Mouse (Mus musculus): Measurements from ENCODE around the gene Srgap3.

The Srgap3 gene

DNA sequence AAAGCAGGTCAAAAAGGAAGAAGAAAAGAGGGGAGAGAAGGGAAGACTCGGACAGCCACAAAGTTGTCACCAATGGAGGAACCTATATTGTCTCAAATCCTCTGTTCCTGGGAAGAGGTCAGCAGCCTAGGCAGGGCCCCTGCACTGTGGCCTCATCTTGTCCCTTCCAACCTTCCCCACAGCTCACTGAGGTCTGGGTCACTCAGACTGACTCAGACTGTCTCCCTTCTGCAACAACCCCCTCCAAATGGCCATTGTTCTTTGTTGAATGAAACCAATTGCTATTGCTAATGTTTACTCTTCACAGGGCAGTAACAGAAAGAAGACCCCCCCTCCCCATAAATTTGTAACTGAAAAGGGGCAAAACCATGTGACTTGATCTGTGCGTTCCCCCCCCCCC is 2.2 kb upstream of the Srgap3 start:
- no peak for DNase-seq

DNA sequence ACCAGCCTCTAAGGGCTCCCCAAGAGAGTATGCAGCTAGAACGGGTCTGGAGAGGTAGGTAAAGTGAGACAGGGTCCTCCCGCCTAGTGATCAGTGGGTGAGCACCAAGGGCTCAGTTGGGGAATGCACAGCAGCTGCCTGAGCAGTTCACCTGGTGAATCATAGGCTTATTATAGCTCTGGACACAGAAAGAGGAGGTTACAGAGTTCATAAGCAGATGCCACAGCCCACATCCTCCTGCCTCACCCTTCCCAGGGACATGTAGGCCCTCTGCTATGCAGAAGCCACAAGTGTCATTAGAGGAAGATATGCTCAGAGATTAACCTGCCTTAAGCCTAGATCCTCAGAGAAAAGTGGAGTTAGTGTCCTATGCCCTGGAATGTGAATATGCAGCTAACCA is 1.4 kb upstream of the Srgap3 start:
- DNase-seq, result peak; percentile 30

DNA sequence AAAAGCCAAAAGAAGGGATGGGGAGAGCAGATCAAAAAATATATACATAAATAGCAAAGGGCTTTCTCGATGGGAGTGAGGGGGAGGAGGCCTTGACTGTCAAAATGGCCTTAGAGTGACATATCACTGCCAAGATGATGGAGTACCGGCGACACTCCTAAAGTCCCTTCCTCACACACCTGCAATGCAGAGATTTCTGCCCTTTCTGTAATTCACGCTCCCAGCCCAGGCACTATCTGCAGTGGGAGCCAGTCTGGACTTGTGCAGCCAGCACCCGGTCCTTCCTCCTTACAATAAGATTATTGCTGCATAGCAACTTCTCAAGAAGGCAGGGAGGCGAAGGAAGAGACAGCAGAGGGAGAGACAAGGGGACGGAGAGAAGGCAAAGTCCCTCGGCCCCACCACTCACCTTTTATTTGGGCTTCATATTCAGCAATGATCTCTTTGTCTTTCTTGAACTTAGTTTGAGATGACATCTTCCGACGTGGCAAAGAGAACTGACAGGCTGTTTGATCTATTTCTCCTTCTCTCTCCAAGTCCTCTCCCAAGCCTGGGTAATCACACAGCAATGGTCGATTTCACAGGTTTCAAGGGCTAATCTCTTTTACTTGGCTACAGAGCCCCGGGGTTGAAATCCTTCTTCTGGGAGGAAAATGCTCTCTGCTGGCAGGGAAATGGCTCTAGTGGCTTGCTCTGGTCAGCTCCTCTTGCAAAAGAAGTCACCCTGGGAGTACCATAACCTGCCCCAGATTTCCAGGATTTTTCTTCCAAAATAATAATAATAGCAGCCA is 850 bp downstream of the Srgap3 start:
- DNase-seq, result peak; percentile 69

DNA sequence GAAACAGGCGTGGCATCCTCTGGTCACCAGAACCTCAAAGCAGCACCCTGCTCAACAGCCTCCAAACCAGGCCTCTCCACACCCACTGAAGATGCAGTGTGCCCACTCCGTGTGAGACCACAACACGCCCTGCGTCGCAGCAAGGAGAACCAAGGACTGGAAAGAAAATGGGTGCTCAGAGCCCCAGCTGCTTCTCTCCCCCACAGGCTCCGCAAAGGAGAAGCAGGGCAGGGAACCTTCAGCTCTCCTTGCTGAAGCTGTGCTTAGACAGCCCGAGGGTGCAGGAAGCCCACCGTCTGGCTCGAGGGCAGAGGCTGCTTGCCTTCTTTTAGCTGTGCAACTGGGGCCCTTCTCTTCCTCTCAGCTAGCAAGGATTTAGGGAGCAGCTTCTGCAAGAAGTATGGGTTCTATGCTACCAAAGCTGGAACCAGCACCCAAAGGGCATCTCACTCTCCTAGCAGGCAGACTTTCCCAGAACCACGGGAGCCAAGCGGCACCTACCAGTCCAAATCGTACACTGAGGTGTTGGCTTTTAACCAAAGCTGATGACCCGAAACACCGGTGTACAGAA is 1.8 kb downstream of the Srgap3 start:
- peak; percentile 73 for DNase-seq

DNA sequence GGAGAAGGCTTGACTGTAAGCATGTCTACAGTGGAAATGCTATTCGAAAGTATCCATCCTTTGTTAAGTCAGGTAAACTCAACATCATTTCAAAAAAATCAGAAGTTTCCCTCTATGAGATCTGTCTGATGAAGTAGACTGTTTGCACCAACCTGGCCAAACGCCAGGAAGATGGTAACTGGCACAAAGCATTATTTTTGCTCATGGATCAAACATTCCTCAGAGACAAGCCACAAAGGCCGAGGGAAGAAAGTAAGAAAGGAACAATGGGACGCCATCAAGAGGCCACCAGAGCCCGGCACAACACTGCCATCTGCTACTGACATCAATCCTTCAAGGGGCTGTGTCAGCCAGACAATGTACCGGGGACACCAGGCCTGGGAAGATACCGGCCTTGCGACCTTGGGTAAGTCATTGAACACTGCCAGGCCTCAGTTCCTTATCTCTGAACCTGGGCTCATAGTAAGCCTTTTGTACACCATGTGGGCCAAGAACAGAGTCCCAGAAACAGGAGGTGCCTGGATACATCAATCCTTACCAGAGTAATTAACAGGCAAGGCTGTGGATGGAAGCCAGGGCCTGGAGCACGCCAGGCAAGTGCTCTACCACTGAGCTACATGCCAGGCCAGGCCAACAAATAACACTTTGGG is 3.3 kb downstream of the Srgap3 start:
- peak; percentile 84 for DNase-seq

DNA sequence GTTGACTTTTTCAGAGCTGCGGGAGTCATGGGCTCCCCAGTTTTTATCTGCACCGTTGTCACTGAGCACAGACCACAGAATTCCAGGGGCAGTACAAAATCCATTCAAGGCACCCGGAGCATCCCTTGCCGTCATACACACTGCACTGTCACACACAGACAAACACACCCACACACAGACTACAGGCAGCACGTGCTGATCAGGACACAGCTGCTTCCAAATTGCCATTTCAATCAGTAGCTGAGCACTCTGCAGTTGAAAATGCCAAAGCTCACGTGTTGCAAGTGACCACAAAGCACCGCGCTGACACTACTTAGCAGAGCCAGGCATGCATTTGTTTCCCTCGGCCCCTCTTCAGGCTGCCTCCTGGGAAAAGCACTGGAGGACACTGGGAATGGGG is 7.8 kb downstream of the Srgap3 start:
- no peak for DNase-seq

DNA sequence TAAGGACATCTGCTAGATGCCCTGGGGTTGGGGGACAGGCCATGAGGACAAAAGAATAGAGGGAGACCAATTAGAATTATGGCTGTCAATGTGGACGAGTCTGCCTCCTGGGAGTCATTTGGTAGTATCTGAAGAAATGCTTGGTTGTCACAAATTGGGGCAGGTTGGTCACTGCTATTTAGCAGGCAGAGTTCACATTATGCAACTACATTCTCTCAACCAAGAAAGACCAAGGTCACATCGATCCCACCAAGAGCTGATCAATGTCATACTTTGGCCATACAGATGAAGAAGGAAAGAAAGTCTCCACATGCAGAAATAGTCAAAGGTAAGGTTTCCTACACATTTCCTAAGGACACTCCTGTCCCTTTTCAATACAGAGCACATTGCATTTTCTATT is 9.3 kb downstream of the Srgap3 start:
- no peak for DNase-seq

DNA sequence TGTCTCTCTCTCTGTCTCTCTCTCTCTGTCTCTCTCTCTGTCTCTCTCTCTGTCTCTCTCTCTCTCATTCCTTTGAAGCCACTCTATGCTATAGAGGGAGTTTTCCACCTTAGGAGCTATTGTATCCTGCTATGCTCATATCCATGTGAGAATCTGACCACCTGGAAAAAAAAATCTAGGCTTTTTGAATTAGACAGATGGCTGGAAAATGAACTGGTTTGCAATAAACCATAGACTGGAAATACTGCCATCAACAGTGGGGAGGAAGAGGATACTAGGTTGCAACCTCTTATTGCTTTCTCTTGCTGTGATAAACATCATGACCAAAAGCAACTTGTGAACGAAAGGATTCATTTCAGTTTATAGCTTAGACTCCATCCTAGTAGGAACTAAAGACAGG is 12.6 kb downstream of the Srgap3 start:
- no peak for DNase-seq

DNA sequence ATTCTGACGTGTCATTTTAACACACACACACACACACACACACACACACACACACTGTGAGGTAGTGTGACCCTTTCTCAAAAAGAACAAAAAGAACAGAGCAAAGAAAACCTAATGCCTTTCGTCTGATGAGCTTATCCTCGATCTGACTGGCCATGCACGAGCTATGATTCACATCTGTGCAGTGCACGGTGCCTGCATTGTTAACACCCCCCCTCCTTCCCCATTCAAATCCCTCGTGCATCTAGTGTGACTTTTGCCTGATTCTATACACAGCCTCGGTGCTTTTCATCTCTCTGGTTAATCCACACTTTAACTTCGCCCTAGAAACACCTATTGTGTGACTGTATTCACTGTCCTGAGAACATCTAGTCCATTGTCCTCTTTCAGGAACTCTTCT is 14.5 kb downstream of the Srgap3 start:
- no peak for DNase-seq

DNA sequence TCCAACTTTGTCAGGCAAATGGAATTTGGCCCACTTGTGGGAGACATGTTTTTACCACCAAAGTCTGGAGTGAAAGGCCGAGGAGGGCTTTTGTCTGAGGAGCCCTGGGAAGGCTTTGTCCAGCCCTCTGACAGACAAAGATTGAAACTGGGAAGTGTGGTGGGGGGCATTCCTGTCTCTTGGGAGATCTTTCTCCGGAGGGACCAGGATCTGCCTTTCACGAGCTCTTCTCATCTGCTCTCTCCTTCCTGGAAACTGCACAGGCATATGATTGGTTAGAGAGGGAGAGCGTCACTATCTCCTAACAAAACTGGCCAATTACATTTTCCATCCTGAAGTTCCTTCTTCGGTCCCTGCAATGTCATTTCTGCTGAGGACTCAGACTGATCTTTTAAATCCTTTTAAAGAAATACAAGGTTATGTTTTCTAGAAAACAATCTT is 17.0 kb downstream of the Srgap3 start:
- no peak for DNase-seq

DNA sequence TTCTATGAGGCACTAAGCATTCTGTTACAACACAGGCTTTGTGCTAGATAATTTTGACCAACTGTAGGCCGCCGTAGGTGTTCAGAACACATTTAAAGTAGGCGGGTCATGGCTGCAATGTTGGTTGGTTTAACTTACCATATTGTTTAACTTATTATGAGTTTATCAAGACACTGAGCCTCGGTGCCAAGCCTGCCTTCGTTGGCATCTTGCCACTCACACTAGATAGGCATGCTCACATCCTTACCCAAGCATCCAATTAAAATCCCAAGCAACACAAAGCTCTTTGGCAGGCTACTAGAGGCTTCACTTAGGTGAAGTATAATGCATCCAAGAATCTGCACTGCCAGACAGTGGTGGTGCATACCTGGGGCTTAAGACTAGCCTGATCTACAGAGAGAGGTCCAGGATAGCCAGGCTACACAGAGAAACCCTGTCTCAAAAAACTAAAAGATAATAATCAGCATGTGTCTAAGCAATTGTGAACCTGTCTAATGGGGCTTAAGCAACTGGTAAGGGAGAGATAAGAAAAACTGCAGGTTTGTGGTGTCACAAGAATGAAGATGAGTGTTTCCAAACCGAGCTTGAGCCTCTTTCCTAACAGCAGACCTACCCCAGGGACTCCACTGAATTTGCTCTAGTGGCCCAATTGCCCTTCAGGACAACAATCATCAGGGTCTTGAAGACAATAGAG is 17.6 kb downstream of the Srgap3 start:
- DNase-seq, result no peak

DNA sequence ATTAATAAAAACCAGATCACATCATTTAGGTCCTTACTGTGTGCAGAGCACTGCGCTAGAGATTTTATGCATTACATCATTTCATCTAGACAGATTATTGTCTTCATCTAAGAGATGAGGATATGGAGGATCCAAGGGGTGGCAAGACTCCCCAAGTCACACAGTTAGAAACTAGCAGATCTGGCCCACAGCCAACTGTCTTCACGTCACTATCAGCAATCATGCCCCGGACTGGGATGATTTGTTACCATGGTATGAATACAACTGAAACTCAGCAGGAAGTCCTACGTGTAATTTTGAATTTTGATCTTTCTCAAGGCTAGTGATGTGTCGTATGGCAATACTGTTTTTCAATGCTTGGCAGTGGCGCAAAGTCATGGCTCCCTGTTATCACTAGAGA is 18.2 kb downstream of the Srgap3 start:
- no peak for DNase-seq

DNA sequence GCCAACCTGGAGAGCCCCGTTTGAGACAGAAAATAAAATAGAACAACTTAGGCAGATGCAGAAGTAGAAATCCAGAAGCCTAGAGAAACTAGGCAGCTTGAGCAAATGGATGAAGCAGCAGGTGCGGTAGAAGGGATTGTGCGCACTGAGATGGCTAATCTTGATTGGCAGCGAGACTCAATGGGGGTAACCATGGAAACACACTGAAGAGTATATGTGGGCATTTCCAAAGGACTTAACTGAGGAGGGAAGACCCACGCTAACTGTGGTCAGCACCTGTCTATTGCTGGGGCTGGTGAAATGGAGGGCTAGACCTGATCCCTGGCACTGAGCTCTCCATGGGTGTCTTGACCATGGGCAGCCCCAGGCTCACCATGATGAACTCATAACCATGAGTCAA is 19.7 kb downstream of the Srgap3 start:
- DNase-seq, result no peak

DNA sequence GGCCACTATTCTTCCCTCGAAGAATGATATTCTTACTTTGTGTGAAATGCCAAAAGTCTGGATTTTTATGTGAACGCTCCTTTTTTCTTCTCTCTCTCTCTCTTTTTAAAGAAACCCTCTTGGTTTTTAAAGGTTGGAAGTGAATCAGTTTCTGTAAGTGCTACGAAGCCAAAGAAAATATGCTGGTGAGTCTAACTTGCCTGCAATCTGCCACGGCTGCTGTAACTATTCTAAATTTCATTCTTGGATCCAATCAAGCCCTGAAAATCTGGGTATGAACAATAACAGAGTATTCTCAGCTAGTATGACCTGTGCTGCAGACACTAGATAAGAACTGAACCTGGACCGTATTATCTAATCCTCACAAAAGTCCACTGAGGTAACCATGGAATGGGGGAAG is 21.1 kb downstream of the Srgap3 start:
- no peak for DNase-seq

DNA sequence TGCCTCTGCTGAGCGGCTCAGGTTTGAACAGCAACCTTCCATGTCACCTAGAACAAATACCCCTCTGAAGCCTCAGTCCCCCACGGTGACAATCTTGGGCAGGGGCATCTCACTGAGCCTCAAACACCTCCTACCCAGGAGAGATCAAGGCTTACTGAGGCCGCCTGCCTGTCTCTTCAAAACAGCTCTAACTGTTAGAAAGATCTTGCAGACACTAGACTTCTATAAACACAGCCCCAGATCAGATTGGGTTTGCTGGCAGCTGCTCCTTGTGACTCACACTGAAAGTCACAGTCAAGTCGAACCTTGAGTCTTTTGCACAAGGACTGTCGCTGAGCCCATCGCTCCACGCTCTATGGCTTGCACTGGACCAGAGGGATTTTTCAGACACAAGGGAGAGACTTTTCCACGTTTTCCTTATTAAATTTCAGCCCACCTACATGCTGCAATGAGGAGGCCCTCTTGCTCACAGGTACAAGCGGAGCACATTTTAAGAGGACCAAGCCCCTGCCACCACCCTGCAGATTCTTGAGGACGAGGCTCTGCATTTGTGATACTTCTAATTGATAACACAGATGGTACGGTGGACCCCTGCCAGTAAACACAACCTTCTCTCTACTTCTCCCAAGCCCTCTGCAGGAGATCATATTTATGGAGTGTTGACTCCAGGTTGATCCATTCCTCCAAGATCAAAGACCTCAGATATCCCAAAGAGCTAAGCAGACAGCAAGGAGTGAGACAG is 21.7 kb downstream of the Srgap3 start:
- peak; percentile 65 for DNase-seq

DNA sequence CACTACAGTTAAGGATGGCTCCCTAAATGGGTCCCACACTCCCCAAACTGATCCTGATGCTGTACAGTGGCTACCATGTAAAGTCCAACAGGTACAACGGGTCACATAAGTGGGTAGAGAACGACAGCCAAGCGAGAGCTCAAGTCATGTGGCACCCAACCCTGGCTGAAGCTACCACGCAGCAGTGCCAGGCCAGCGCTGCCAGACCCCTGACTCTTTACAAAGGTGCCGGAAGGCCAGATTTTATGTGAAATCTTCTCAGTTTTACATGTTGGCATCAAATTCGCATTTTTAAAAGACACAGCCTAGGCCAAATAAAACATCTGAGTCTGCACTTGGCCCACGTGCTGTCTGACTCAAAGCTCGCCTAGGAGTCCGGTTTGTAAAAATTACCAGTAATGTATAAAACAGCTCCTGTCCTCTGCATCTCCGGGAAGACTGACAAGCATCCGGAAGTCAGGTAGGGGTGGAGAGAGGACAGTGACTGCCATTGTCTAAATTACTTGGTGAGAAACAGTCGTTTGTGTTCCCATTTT is 22.4 kb downstream of the Srgap3 start:
- no peak for DNase-seq

DNA sequence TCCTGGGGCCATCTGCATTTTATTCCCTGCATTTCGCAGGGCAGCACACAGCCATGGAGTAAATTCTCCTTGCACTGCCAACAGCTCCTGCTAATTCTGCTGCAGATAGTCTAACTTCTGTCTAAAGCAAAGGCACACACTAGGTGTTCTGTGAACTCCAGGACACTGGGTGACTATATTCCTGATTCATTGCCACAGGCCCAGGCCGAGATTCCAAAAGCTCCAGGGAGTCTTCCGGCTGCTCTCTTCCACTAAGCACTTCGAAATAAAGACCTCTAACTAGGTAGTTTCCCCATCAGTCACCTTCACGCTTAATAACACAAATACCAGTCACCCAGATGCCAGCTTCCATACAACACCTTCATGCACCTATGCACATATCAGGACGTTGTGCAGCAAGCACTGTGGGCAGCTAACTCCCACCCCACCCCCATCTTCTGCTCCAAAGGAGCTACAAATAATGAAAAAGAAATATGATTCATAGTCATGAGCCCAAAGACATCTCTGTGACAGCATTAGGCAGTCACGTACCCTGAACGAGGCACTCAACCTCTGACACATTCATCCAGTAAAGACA is 26.4 kb downstream of the Srgap3 start:
- DNase-seq, result no peak

DNA sequence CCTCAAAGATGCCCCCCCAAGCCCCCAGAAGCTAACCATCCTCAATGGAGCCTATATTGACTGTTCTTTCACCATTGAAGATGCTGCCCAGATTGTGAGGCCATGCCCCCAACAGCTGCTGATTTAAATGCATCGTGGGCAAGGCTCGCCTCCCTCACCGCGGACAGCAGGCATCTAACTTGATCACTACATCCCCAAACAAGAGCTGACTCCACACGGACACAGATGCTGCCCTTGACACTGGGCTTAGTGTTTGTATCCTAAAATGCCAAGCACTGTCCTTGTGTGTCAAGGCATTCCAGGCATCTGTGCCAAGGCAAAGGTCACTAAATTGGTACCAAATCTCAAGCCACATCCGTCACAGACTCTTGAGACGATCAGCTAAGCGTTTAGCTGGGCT is 29.3 kb downstream of the Srgap3 start:
- no peak for DNase-seq

DNA sequence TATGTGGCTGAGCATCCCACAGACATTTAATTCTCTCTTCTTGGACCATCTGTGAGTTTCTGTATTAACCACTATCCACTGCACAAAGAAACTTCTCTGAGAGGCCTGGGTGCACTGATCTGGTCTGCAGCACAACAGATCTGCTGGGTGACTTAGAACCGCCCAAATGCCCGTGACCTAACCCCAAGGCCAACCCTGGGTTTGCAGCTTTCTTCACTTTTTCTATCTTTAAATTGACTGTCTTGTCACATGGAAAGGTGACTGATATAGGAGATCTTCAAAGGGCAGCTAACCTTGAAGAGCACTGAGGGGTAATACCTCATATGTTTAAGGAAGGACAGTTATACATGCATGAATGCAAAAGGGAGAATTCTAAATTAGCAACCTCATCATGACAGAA is 30.8 kb downstream of the Srgap3 start:
- no peak for DNase-seq

DNA sequence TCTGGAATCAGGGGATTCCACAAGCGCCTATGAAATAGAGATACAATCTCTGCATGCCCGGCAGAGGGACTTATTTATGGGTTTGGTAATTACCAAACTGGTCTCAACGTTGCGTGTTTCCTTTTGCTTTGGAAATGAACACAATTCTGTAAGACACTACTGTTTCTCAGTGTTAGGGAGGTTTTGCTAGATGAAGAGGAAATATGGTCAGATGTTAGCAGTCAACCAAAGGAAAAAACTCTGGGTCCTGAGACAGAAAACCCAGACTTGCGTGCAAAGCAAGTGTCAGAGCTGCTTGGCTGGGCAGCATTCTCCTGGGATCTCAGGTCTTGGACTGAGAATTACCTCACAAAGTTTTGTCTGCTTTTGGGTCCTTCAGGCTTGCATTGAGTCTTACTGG is 34.5 kb downstream of the Srgap3 start:
- DNase-seq, result no peak

DNA sequence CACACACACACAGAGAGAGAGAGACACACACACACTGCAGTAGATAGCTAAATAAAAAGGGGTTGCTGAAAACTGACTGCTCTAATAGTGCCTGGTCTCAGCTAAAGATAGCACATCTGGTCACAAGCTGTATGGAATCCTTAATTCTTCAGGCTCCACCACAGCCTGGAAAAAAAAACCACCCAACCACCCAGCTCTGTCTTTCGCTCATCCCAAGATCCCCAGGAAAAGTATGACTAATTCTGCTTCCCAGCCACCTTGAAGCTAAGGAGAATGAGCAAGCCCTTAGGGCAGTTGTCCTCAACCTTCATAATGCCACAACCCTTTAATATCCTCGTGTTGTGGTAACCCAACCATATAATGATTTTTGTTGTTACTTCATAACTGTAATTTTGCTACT is 37.4 kb downstream of the Srgap3 start:
- no peak for DNase-seq

DNA sequence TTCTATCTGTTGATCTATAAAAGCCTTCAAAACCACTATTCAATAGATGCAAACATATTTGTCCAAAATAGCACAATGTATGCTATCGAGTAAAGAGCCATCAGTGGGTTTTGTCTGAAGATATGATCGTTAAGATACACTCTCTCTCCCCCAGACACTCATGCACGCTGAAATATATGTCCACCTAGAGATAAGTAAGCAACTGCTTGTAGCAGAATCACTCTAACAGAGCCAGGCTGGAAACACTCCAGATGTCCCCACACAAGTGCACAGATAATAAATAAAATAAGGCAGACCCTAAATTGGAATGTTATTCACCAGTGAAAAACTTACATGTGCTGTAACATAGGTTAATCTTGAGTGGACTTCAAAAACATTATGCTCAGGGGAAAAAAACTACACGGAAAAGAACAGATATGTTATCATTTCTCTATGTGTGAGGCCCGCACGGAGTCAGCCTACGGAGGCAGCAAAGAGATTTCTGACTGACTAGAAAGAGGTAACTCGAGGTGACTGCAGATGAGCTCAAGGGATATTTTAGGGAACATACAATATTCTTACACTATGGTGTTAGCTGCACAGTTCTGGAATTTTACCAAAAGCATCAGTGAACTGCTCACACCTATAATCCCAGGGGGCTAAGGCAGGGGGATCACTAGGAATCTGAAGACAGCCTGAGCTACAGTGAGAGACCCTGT is 39.0 kb downstream of the Srgap3 start:
- DNase-seq, result no peak

Data from cerebellum, adult 9-11 months (tissue).